ENCODE assay signal across 8 mouse cellular contexts in genomic region chr2:125123477-125123852, GRCm38 (mm10). TPM values are rescaled to one million over a fixed set of nuclear protein-coding genes. Genes with fewer than 3 reads are reported as not detected.
DNase-seq lines count a peak whose midpoint lies in the region; ATAC-seq lines count a peak whose summit lies in the region.

Gene Myef2, minus strand, starts transcription at chr2:125123661.

- H3K36me3 ChIP-seq in intestine, embryonic 14.5 days (ENCODE audit: control insufficient read depth, insufficient read depth, low read length): no peaks in the 10 kb centered on the region; the same call in 1 of the 2 replicates
- no peaks in the 10 kb centered on the region for H3K36me3 ChIP-seq in midbrain, embryonic 11.5 days (ENCODE audit: control insufficient read depth, insufficient read depth, low read length)

- peak within 1 kb of the TSS; percentile 82 for H3K4me2 ChIP-seq in intestine, embryonic 14.5 days (ENCODE audit: low read length)
- H3K4me2 ChIP-seq in midbrain, embryonic 11.5 days: peak within 1 kb of the TSS; percentile 61

- no peaks in the 10 kb centered on the region for H3K27me3 ChIP-seq in intestine, embryonic 14.5 days (replicated peaks; ENCODE audit: control insufficient read depth, insufficient read depth, low read length)
- no peaks in the 10 kb centered on the region for H3K27me3 ChIP-seq in midbrain, embryonic 11.5 days (ENCODE audit: control insufficient read depth, insufficient read depth, low read length)

- no peaks in the 10 kb centered on the region for H3K9me3 ChIP-seq in intestine, embryonic 14.5 days (ENCODE audit: control insufficient read depth, low read length)
- H3K9me3 ChIP-seq in midbrain, embryonic 11.5 days (ENCODE audit: control insufficient read depth, low read length): no peaks in the 10 kb centered on the region

- peak within 1 kb of the TSS; percentile 68 for H3K4me3 ChIP-seq in intestine, embryonic 14.5 days (ENCODE audit: low read depth, low read length)
- peak within 1 kb of the TSS; percentile 89 for H3K4me3 ChIP-seq in midbrain, embryonic 11.5 days (ENCODE audit: low read depth, low read length)

- ATAC-seq in intestine, embryonic 14.5 days (replicated peaks; ENCODE audit: low FRiP score, low TSS enrichment, low read depth): peak; percentile 90
- ATAC-seq in midbrain, embryonic 11.5 days (ENCODE audit: low FRiP score): peak; percentile 87

- DNase-seq in adrenal gland, adult 18-20 months (ENCODE audit: low spot score in 2 of 2): peak; percentile 78 to 83
- DNase-seq in embryo, embryonic 10 days (ENCODE audit: low spot score): peak; percentile 81
- peak; percentile 86 for DNase-seq in gastrocnemius, postnatal 14 days
- DNase-seq in intestine, embryonic 14.5 days (ENCODE audit: low spot score): peak; percentile 92
- DNase-seq in left cerebral cortex, postnatal 4 days: peak; percentile 89
- peak; percentile 98 for DNase-seq in midbrain, embryonic 11.5 days (ENCODE audit: low spot score, missing footprints)
- peak; percentile 92 for DNase-seq in right cerebral cortex, postnatal 4 days
- DNase-seq in yolk sac, embryonic 10.5 days (ENCODE audit: low spot score): peak; percentile 81

- H3K27ac ChIP-seq in intestine, embryonic 14.5 days (ENCODE audit: low read depth): peak within 1 kb of the TSS; percentile 84
- H3K27ac ChIP-seq in midbrain, embryonic 11.5 days (ENCODE audit: low read depth, low read length): peak within 1 kb of the TSS; percentile 85

- intact Hi-C loops in gastrocnemius, postnatal 14 days (cut with DNase I; ENCODE audit: low total_unique reads): no loop called here
- intact Hi-C loops in left cerebral cortex, postnatal 4 days (cut with DNase I): no loop called here

- 2% methylated on average over 33 of the region's 48 CpGs for WGBS in intestine, embryonic 14.5 days
- under 1% methylated on average over 32 of the region's 48 CpGs for WGBS in midbrain, embryonic 11.5 days

- H3K9ac ChIP-seq in intestine, embryonic 14.5 days (ENCODE audit: low read length): peak within 1 kb of the TSS; percentile 94
- peak within 1 kb of the TSS; percentile 98 for H3K9ac ChIP-seq in midbrain, embryonic 11.5 days (ENCODE audit: low read length)

- peaks cover 11% of the 10 kb centered on the region for H3K4me1 ChIP-seq in intestine, embryonic 14.5 days (replicated peaks; ENCODE audit: control insufficient read depth, insufficient read depth, low read length)
- H3K4me1 ChIP-seq in midbrain, embryonic 11.5 days (ENCODE audit: control insufficient read depth, insufficient read depth, low read length): peaks cover 10% of the 10 kb centered on the region; the same call in 1 of the 2 replicates

RNA-seq across cellular contexts. Expression of gene Myef2, which starts in this region (rescaled TPM):
- total RNA-seq in adrenal gland, adult 18-20 months (2021): 10 to 100 TPM; 21.5 to 25.9 TPM
- total RNA-seq in gastrocnemius, postnatal 14 days (2021): 1 to 10 TPM; 6.9 TPM
- 96.8 and 116 TPM in 2 replicates for polyA plus RNA-seq in intestine, embryonic 14.5 days (2014; fragmentation: Nextera tagmentation; extraction: Ambion mirVana)
- 100 to 1,000 TPM; 187 to 188 TPM for total RNA-seq in left cerebral cortex, postnatal 4 days (2021)
- polyA plus RNA-seq in midbrain, embryonic 11.5 days (2014; fragmentation: Nextera tagmentation; extraction: Ambion mirVana): 263 and 286 TPM in 2 replicates

Comparison
In these comparisons a context has a peak if more than half of its experiments do, and no peak if none do; other contexts are left out.
1. Peak in every context shown above with its lines: DNase-seq, ATAC-seq, H3K4me3 ChIP-seq and H3K27ac ChIP-seq.
2. RNA of gene Myef2 (total RNA-seq): 187 to 188 TPM in left cerebral cortex, postnatal 4 days; 21.5 to 25.9 TPM in adrenal gland, adult 18-20 months and 6.9 TPM in gastrocnemius, postnatal 14 days; every median in the first group is over 4 times any median in the second.